Mouse (Mus musculus): ENCODE data around the gene Lhx8. TPM values are rescaled to one million over a fixed set of nuclear protein-coding genes. Genes with fewer than 3 reads are reported as not detected.

The Lhx8 gene
- 0.13 and 0.19 TPM in 2 replicates for polyA plus RNA-seq (2015; fragmentation: Nextera tagmentation; extraction: Ambion mirVana)

- no peaks in the 10 kb centered on the region for H3K9me3 ChIP-seq
- H3K27me3 ChIP-seq (replicated peaks): peaks cover 72% of the 10 kb centered on the region
- 2% methylated on average over 28 of the region's 28 CpGs for WGBS
- peaks cover 18% of the 10 kb centered on the region for H3K4me1 ChIP-seq (replicated peaks)
- no peak within 1 kb of the TSS for H3K27ac ChIP-seq
- no peak within 1 kb of the TSS; the same call in 1 of the 2 replicates for H3K4me3 ChIP-seq (replicated peaks)
- no peak within 1 kb of the TSS for H3K9ac ChIP-seq
- peak within 1 kb of the TSS; percentile 39; the same call in 1 of the 2 replicates for H3K4me2 ChIP-seq (replicated peaks)
- H3K36me3 ChIP-seq: no peaks in the 10 kb centered on the region
- ATAC-seq: no peak
Observed at GRCm38 (mm10) chr3:154330181-154331002, at the start of gene Lhx8. Lhx8 (minus strand) TSS chr3:154330659.

- WGBS: 61% methylated on average over 5 of the region's 5 CpGs
Observed at GRCm38 (mm10) chr3:154373536-154373935, 43.1 kb upstream of the Lhx8 start.

GRCm38 (mm10) chr3:154372688-154373087, 42.2 kb upstream of the Lhx8 start:
- ATAC-seq: no peak
- no peak overlapping the region for H3K4me2 ChIP-seq (replicated peaks)
- no peak overlapping the region for H3K4me3 ChIP-seq (replicated peaks)
- no peaks in the 10 kb centered on the region for H3K4me1 ChIP-seq (replicated peaks)
- H3K27me3 ChIP-seq (replicated peaks): no peaks in the 10 kb centered on the region
- no peak overlapping the region for H3K9ac ChIP-seq
- H3K27ac ChIP-seq: no peak overlapping the region
- no peaks in the 10 kb centered on the region for H3K36me3 ChIP-seq
- H3K9me3 ChIP-seq: no peaks in the 10 kb centered on the region

More at GRCm38 (mm10) chr3:154373536-154373935, 43.1 kb upstream of the Lhx8 start:
- Histone ChIP-seq H3K4me2 (replicated peaks) (no peak overlapping the region), H3K9me3 (no peaks in the 10 kb centered on the region), H3K36me3 (no peaks in the 10 kb centered on the region), H3K9ac (no peak overlapping the region), H3K27ac (no peak overlapping the region), H3K4me3 (replicated peaks) (no peak overlapping the region), H3K27me3 (replicated peaks) (no peaks in the 10 kb centered on the region), H3K4me1 (replicated peaks) (no peaks in the 10 kb centered on the region)
- ATAC-seq: no peak

GRCm38 (mm10) chr3:154367327-154367726, 36.9 kb upstream of the Lhx8 start:
- Histone ChIP-seq H3K4me1 (replicated peaks) (no peaks in the 10 kb centered on the region), H3K9ac (no peak overlapping the region), H3K36me3 (no peaks in the 10 kb centered on the region), H3K4me2 (replicated peaks) (no peak overlapping the region), H3K9me3 (no peaks in the 10 kb centered on the region), H3K27ac (no peak overlapping the region), H3K27me3 (replicated peaks) (no peaks in the 10 kb centered on the region), H3K4me3 (replicated peaks) (no peak overlapping the region)
- 45% methylated on average over 3 of the region's 3 CpGs for WGBS
- no peak for ATAC-seq

- no peak overlapping the region for H3K9ac ChIP-seq
- no peaks in the 10 kb centered on the region for H3K4me1 ChIP-seq (replicated peaks)
- no peaks in the 10 kb centered on the region for H3K27me3 ChIP-seq (replicated peaks)
- 0 out of 2 replicates have a peak overlapping the region, but pooled peaks have one; percentile 24 for H3K4me2 ChIP-seq (replicated peaks)
- peak; percentile 71; the same call in 1 of the 2 replicates for ATAC-seq
- no peak overlapping the region for H3K4me3 ChIP-seq (replicated peaks)
- 32% methylated on average over 10 of the region's 10 CpGs for WGBS
- H3K27ac ChIP-seq: no peak overlapping the region
- H3K9me3 ChIP-seq: no peaks in the 10 kb centered on the region
- H3K36me3 ChIP-seq: no peaks in the 10 kb centered on the region
Observed at GRCm38 (mm10) chr3:154364604-154365209, 34.2 kb upstream of the Lhx8 start.

GRCm38 (mm10) chr3:154363507-154363906, 33.0 kb upstream of the Lhx8 start:
- WGBS: 67% methylated on average over 9 of the region's 9 CpGs
- ATAC-seq: no peak
- no peaks in the 10 kb centered on the region for H3K4me1 ChIP-seq (replicated peaks)

GRCm38 (mm10) chr3:154359231-154359630, 28.8 kb upstream of the Lhx8 start:
- Histone ChIP-seq H3K36me3 (no peaks in the 10 kb centered on the region), H3K9me3 (no peaks in the 10 kb centered on the region), H3K9ac (no peak overlapping the region), H3K27me3 (replicated peaks) (no peaks in the 10 kb centered on the region), H3K27ac (no peak overlapping the region), H3K4me1 (replicated peaks) (no peaks in the 10 kb centered on the region), H3K4me3 (replicated peaks) (no peak overlapping the region), H3K4me2 (replicated peaks) (no peak overlapping the region)
- no peak for ATAC-seq
- 82% methylated on average over 2 of the region's 2 CpGs for WGBS

More at GRCm38 (mm10) chr3:154363507-154363906, 33.0 kb upstream of the Lhx8 start:
- H3K27ac ChIP-seq: no peak overlapping the region
- no peaks in the 10 kb centered on the region for H3K36me3 ChIP-seq
- no peak overlapping the region for H3K9ac ChIP-seq
- H3K9me3 ChIP-seq: no peaks in the 10 kb centered on the region
- no peak overlapping the region for H3K4me3 ChIP-seq (replicated peaks)
- no peak overlapping the region for H3K4me2 ChIP-seq (replicated peaks)
- H3K27me3 ChIP-seq (replicated peaks): no peaks in the 10 kb centered on the region

- no peak overlapping the region for H3K9ac ChIP-seq
- no peak overlapping the region for H3K27ac ChIP-seq
- peaks cover 22% of the 10 kb centered on the region for H3K27me3 ChIP-seq (replicated peaks)
- no peak overlapping the region for H3K4me2 ChIP-seq (replicated peaks)
- no peak overlapping the region for H3K4me3 ChIP-seq (replicated peaks)
- H3K36me3 ChIP-seq: no peaks in the 10 kb centered on the region
- H3K9me3 ChIP-seq: no peaks in the 10 kb centered on the region
- no peak for ATAC-seq
- WGBS: 73% methylated on average over 13 of the region's 13 CpGs
- no peaks in the 10 kb centered on the region for H3K4me1 ChIP-seq (replicated peaks)
Observed at GRCm38 (mm10) chr3:154340294-154340914, 9.9 kb upstream of the Lhx8 start.

- no peak overlapping the region for H3K4me2 ChIP-seq (replicated peaks)
- no peak overlapping the region for H3K4me3 ChIP-seq (replicated peaks)
- WGBS: 90% methylated on average over 17 of the region's 17 CpGs
- H3K9me3 ChIP-seq: no peaks in the 10 kb centered on the region
- H3K27ac ChIP-seq: no peak overlapping the region
- no peak for ATAC-seq
- no peak overlapping the region for H3K9ac ChIP-seq
- H3K27me3 ChIP-seq (replicated peaks): peaks cover 28% of the 10 kb centered on the region
- no peaks in the 10 kb centered on the region for H3K36me3 ChIP-seq
- H3K4me1 ChIP-seq (replicated peaks): no peaks in the 10 kb centered on the region
Observed at GRCm38 (mm10) chr3:154339649-154340260, 9.3 kb upstream of the Lhx8 start.

GRCm38 (mm10) chr3:154334806-154335205, 4.3 kb upstream of the Lhx8 start:
- H3K9me3 ChIP-seq: no peaks in the 10 kb centered on the region
- H3K4me2 ChIP-seq (replicated peaks): no peak overlapping the region
- peaks cover 62% of the 10 kb centered on the region for H3K27me3 ChIP-seq (replicated peaks)
- H3K9ac ChIP-seq: no peak overlapping the region
- no peak overlapping the region for H3K4me3 ChIP-seq (replicated peaks)
- 3% methylated on average over 10 of the region's 10 CpGs for WGBS
- no peak overlapping the region for H3K27ac ChIP-seq
- no peaks in the 10 kb centered on the region for H3K36me3 ChIP-seq
- peaks cover 6% of the 10 kb centered on the region; the same call in 1 of the 2 replicates for H3K4me1 ChIP-seq (replicated peaks)
- no peak for ATAC-seq

GRCm38 (mm10) chr3:154333401-154333999, 3.0 kb upstream of the Lhx8 start:
- ATAC-seq: no peak
- Histone ChIP-seq H3K4me3 (replicated peaks) (no peak overlapping the region), H3K27me3 (replicated peaks) (peaks cover 71% of the 10 kb centered on the region), H3K27ac (no peak overlapping the region), H3K4me1 (replicated peaks) (peaks cover 11% of the 10 kb centered on the region), H3K9ac (no peak overlapping the region), H3K9me3 (no peaks in the 10 kb centered on the region), H3K36me3 (no peaks in the 10 kb centered on the region), H3K4me2 (replicated peaks) (no peak overlapping the region)
- WGBS: 3% methylated on average over 16 of the region's 16 CpGs

- no peak overlapping the region for H3K9ac ChIP-seq
- peaks cover 77% of the 10 kb centered on the region for H3K27me3 ChIP-seq (replicated peaks)
- ATAC-seq: no peak
- H3K27ac ChIP-seq: no peak overlapping the region
- H3K36me3 ChIP-seq: no peaks in the 10 kb centered on the region
- no peaks in the 10 kb centered on the region for H3K9me3 ChIP-seq
- H3K4me1 ChIP-seq (replicated peaks): peaks cover 17% of the 10 kb centered on the region
- no peak overlapping the region for H3K4me2 ChIP-seq (replicated peaks)
- H3K4me3 ChIP-seq (replicated peaks): no peak overlapping the region
- 3% methylated on average over 15 of the region's 15 CpGs for WGBS
Observed at GRCm38 (mm10) chr3:154332941-154333340, 2.5 kb upstream of the Lhx8 start.
